Mouse (Mus musculus): Measurements from ENCODE around the gene Lgals7.

- TF ChIP-seq CTCF (IDR thresholded peaks at IDR 0.05; ENCODE audit: borderline replicate concordance, insufficient read depth, low read depth, low read length), result no peak
- no peak for TF ChIP-seq POLR2A (IDR thresholded peaks at IDR 0.05; ENCODE audit: borderline replicate concordance, insufficient read depth, low read length)
These were observed 39.7 kb upstream of the Lgals7 start for GRCm38 (mm10) chr7:28823932-28824331.

Measured in cerebellum, adult 2 months (tissue).